Mouse (Mus musculus): ENCODE measurements at regions not wholly inside any gene's neighbourhood (a gene's known extent, or its start where the extent isn't known, plus 50 kb on each side); places are given as distances from the start of the nearest gene placed in this dataset.
"Not testable (repeated sequence)": the region's sequence is repeated elsewhere in the genome, so short reads cannot be mapped to it uniquely, and the experiment has no call there.

GRCm38 (mm10) chr16:93306140-93306539 is 297.7 kb downstream of the Setd4 start:
- ATAC-seq (ENCODE audit: extremely low read depth, insufficient number of reproducible peaks, low FRiP score, poor library complexity, severe bottlenecking) = not testable (repeated sequence)

- ATAC-seq (ENCODE audit: extremely low read depth, insufficient number of reproducible peaks, low FRiP score, poor library complexity, severe bottlenecking) = no peak
Observed at GRCm38 (mm10) chr16:93294430-93294829, 309.4 kb downstream of the Setd4 start.

GRCm38 (mm10) chr16:93292965-93293653 is 310.8 kb downstream of the Setd4 start:
- ATAC-seq (ENCODE audit: extremely low read depth, insufficient number of reproducible peaks, low FRiP score, poor library complexity, severe bottlenecking) = no peak

- no peak for ATAC-seq (ENCODE audit: extremely low read depth, insufficient number of reproducible peaks, low FRiP score, poor library complexity, severe bottlenecking)
Observed at GRCm38 (mm10) chr16:93292181-93292834, 311.6 kb downstream of the Setd4 start.

GRCm38 (mm10) chr16:93288036-93288435 is 315.8 kb downstream of the Setd4 start:
- ATAC-seq (ENCODE audit: extremely low read depth, insufficient number of reproducible peaks, low FRiP score, poor library complexity, severe bottlenecking) = no peak

- no peak for ATAC-seq (ENCODE audit: extremely low read depth, insufficient number of reproducible peaks, low FRiP score, poor library complexity, severe bottlenecking)
Observed at GRCm38 (mm10) chr16:93287520-93287919, 316.3 kb downstream of the Setd4 start.

GRCm38 (mm10) chr16:93286816-93287215 is 317.0 kb downstream of the Setd4 start:
- no peak for ATAC-seq (ENCODE audit: extremely low read depth, insufficient number of reproducible peaks, low FRiP score, poor library complexity, severe bottlenecking)

- no peak for ATAC-seq (ENCODE audit: extremely low read depth, insufficient number of reproducible peaks, low FRiP score, poor library complexity, severe bottlenecking)
Observed at GRCm38 (mm10) chr16:93285191-93285590, 318.7 kb downstream of the Setd4 start.

- ATAC-seq (ENCODE audit: extremely low read depth, insufficient number of reproducible peaks, low FRiP score, poor library complexity, severe bottlenecking) = no peak
Observed at GRCm38 (mm10) chr16:93281715-93282114, 322.1 kb downstream of the Setd4 start.

- no peak for ATAC-seq (ENCODE audit: extremely low read depth, insufficient number of reproducible peaks, low FRiP score, poor library complexity, severe bottlenecking)
Observed at GRCm38 (mm10) chr16:93272636-93273035, 331.2 kb downstream of the Setd4 start.

GRCm38 (mm10) chr16:93272146-93272545 is 331.7 kb downstream of the Setd4 start:
- no peak for ATAC-seq (ENCODE audit: extremely low read depth, insufficient number of reproducible peaks, low FRiP score, poor library complexity, severe bottlenecking)

GRCm38 (mm10) chr16:93264061-93264585 is 339.7 kb downstream of the Setd4 start:
- ATAC-seq (ENCODE audit: extremely low read depth, insufficient number of reproducible peaks, low FRiP score, poor library complexity, severe bottlenecking) = no peak

GRCm38 (mm10) chr16:93263141-93263815 is 340.6 kb downstream of the Setd4 start:
- ATAC-seq (ENCODE audit: extremely low read depth, insufficient number of reproducible peaks, low FRiP score, poor library complexity, severe bottlenecking) = no peak

GRCm38 (mm10) chr16:93246825-93247224 is 357.0 kb downstream of the Setd4 start:
- ATAC-seq (ENCODE audit: extremely low read depth, insufficient number of reproducible peaks, low FRiP score, poor library complexity, severe bottlenecking) = no peak

- ATAC-seq (ENCODE audit: extremely low read depth, insufficient number of reproducible peaks, low FRiP score, poor library complexity, severe bottlenecking) = no peak
Observed at GRCm38 (mm10) chr16:93245738-93246137, 358.1 kb downstream of the Setd4 start.

- ATAC-seq (ENCODE audit: extremely low read depth, insufficient number of reproducible peaks, low FRiP score, poor library complexity, severe bottlenecking) = no peak
Observed at GRCm38 (mm10) chr16:93238898-93239297, 365.0 kb downstream of the Setd4 start.

GRCm38 (mm10) chr16:93238326-93238725 is 365.5 kb downstream of the Setd4 start:
- ATAC-seq (ENCODE audit: extremely low read depth, insufficient number of reproducible peaks, low FRiP score, poor library complexity, severe bottlenecking) = no peak

GRCm38 (mm10) chr16:93225644-93226043 is 378.2 kb downstream of the Setd4 start:
- no peak for ATAC-seq (ENCODE audit: extremely low read depth, insufficient number of reproducible peaks, low FRiP score, poor library complexity, severe bottlenecking)

- no peak for ATAC-seq (ENCODE audit: extremely low read depth, insufficient number of reproducible peaks, low FRiP score, poor library complexity, severe bottlenecking)
Observed at GRCm38 (mm10) chr16:93225196-93225595, 378.7 kb downstream of the Setd4 start.

GRCm38 (mm10) chr16:93219731-93220130 is 384.1 kb downstream of the Setd4 start:
- ATAC-seq (ENCODE audit: extremely low read depth, insufficient number of reproducible peaks, low FRiP score, poor library complexity, severe bottlenecking) = no peak
